Mouse (Mus musculus): ENCODE measurements at regions not wholly inside any gene's neighbourhood (a gene's known extent, or its start where the extent isn't known, plus 50 kb on each side); places are given as distances from the start of the nearest gene placed in this dataset.

- DNase-seq, result no peak
Observed at GRCm38 (mm10) chr19:55011341-55011740, 115.7 kb downstream of the Gpam start.

GRCm38 (mm10) chr19:55008463-55009146 lies 118.4 kb downstream of the Gpam start:
- DNase-seq, result no peak

GRCm38 (mm10) chr19:54989982-54990381 lies 137.1 kb downstream of the Gpam start:
- no peak for DNase-seq

GRCm38 (mm10) chr19:54984541-54984940 lies 142.5 kb downstream of the Gpam start:
- DNase-seq, result no peak

- DNase-seq, result no peak
Observed at GRCm38 (mm10) chr19:54982801-54983200, 144.2 kb downstream of the Gpam start.

GRCm38 (mm10) chr19:54971440-54972211 lies 155.4 kb downstream of the Gpam start:
- no peak for DNase-seq

- DNase-seq, result no peak
Observed at GRCm38 (mm10) chr19:54958328-54958727, 168.7 kb downstream of the Gpam start.

- no peak for DNase-seq
Observed at GRCm38 (mm10) chr19:54955096-54955495, 171.9 kb downstream of the Gpam start.

- no peak for DNase-seq
Observed at GRCm38 (mm10) chr19:54952546-54952945, 174.5 kb downstream of the Gpam start.

GRCm38 (mm10) chr19:54948359-54949127 lies 178.5 kb downstream of the Gpam start:
- DNase-seq, result no peak

GRCm38 (mm10) chr19:54947583-54947982 lies 179.5 kb downstream of the Gpam start:
- no peak for DNase-seq

- no peak for DNase-seq
Observed at GRCm38 (mm10) chr19:54932579-54932978, 194.5 kb downstream of the Gpam start.

GRCm38 (mm10) chr19:54925888-54926287 lies 201.2 kb downstream of the Gpam start:
- no peak for DNase-seq

GRCm38 (mm10) chr19:54919597-54919996 lies 207.4 kb downstream of the Gpam start:
- DNase-seq, result no peak

GRCm38 (mm10) chr19:54893622-54894021 lies 233.4 kb downstream of the Gpam start:
- DNase-seq, result no peak

GRCm38 (mm10) chr19:54867078-54867477 lies 260.0 kb downstream of the Gpam start:
- DNase-seq, result no peak

- DNase-seq, result no peak
Observed at GRCm38 (mm10) chr19:54855190-54855589, 271.8 kb downstream of the Gpam start.

- no peak for DNase-seq
Observed at GRCm38 (mm10) chr19:54838231-54838630, 288.8 kb downstream of the Gpam start.

GRCm38 (mm10) chr19:54836451-54836850 lies 290.6 kb downstream of the Gpam start:
- no peak for DNase-seq

GRCm38 (mm10) chr19:54822161-54822560 lies 304.9 kb downstream of the Gpam start:
- DNase-seq, result no peak

GRCm38 (mm10) chr19:54820587-54820986 lies 306.5 kb downstream of the Gpam start:
- no peak for DNase-seq

- DNase-seq, result no peak
Observed at GRCm38 (mm10) chr19:54801123-54801742, 325.8 kb downstream of the Gpam start.

GRCm38 (mm10) chr19:54787171-54787570 lies 339.9 kb downstream of the Gpam start:
- no peak for DNase-seq
